Mouse (Mus musculus): Measurements from ENCODE around the gene Mecom.
"Not testable (repeated sequence)": the region's sequence is repeated elsewhere in the genome, so short reads cannot be mapped to it uniquely, and the experiment has no call there.

Gene Mecom

GRCm38 (mm10) chr3:30547908-30548307, at the start of gene Mecom:
Gene Mecom (minus strand): TSS chr3:30548008.
- ATAC-seq (ENCODE audit: low TSS enrichment), result no peak

GRCm38 (mm10) chr3:30597271-30597670, 49.5 kb upstream of the Mecom start:
- no peak for ATAC-seq (ENCODE audit: low TSS enrichment)

DNA sequence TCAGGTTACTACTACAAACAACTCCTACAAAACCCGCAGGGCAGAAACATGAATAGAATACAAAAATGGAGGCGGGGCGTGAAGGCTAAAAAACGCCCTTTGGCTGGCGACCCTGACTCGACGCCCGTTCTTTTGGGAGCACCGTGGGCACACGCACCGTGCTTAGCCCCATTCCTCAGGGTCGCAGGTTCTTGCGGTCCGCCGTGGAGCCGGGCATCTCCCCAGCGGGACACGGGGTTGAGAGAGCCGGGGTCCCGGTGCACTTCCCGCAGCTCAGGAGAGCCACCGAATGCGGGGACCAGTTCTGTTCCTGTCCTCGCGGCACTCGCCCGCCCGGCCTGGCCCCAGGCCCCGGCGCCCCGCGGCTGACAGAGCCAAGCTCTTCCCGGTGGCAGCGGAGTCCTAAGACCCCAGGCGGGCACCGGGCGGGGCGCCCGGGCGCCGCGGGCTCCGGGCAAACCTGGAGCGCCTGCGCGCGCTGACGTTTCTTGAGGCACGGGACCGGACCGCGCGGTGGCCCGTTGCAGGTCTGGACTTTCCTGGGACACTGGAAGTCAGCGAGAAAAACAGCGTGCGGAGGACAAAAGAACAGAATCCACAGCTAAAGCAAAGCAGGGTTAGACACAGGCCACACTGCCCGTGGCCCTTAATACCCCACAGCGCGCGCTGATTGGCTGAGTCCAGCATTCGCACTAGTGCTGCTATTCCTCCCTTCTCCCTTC, 47.5 kb upstream of the Mecom start:
- peak; percentile 69 for ATAC-seq (ENCODE audit: low TSS enrichment)

DNA sequence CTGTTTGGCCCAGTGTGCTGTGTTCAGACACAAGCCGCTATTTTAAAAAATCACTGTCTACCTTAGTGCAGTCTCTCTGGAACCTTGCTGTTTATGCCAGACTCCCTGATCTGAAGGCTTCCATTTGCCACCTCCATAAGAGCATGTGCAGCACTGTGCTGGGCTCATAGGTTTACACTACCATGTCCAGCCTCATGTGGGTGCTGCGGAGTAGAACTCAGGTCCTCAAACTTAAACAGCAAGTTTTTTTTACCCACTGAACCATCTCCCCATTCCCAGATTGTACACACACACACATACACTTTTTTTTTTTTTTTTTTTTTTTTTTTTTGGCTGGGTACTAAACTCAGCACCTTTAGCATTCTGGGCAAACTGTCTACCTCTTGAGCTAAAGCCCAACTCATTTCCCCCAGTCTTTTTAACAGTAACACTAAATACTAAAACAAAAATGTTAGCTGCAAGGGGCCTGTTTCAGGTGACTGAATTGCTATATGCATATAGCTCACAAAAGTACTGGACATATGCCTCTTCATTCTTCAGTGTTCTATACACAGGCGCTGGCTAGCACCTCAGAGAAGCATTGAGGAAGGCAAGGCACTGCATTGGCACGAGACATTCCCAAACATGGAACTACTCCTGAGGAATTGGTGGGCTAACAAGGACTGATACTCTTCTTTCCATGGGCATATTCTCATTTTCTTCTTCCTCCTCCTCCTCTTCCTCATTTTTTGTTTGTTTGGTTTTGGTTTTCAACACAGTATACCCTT, 46.1 kb upstream of the Mecom start:
- peak; percentile 52 for ATAC-seq (ENCODE audit: low TSS enrichment)

- peak; percentile 75 for ATAC-seq (ENCODE audit: low TSS enrichment)
Measured at GRCm38 (mm10) chr3:30592418-30592853, 44.6 kb upstream of the Mecom start.

DNA sequence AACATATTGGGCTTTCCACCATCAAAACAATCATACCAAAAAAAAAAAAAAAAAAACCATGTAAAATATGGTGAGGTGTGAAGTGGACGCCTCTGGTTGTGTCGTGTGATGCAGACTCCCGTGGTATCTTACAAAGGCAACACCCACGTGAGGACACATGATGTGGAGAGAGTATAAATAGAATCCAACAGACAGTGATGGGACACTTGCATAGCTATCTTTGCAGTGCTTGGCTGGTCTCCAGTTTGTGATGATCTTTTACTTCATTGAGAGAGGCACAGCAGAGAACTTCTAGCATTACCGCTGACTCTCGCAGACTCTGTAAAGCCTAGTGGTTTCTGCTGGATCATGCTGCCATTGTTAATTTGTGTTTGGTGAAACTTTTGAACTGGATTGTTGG, 41.1 kb upstream of the Mecom start:
- ATAC-seq (ENCODE audit: low TSS enrichment), result no peak

- ATAC-seq (ENCODE audit: low TSS enrichment), result no peak
Measured at GRCm38 (mm10) chr3:30573549-30573948, 25.7 kb upstream of the Mecom start.

DNA sequence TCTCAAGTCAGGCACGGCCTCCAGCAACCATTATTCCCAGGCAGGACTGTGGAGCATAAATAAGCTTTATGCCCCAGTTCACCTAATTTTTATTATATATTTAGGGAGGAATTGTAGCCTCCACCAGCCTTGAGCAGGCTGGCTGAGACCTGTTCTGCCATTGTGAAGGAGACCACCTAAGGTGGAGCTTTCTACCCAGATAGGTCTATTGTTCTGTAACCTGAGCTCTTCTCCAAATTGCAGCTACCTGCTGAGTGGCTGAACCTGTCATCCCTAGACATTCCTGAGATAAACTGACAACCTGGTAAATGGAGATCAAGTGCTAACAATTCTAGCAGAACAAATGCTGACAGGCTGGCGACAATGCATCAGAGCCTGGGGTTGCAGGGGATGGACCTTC, 18.5 kb upstream of the Mecom start:
- not testable (repeated sequence) for ATAC-seq (ENCODE audit: low TSS enrichment)

DNA sequence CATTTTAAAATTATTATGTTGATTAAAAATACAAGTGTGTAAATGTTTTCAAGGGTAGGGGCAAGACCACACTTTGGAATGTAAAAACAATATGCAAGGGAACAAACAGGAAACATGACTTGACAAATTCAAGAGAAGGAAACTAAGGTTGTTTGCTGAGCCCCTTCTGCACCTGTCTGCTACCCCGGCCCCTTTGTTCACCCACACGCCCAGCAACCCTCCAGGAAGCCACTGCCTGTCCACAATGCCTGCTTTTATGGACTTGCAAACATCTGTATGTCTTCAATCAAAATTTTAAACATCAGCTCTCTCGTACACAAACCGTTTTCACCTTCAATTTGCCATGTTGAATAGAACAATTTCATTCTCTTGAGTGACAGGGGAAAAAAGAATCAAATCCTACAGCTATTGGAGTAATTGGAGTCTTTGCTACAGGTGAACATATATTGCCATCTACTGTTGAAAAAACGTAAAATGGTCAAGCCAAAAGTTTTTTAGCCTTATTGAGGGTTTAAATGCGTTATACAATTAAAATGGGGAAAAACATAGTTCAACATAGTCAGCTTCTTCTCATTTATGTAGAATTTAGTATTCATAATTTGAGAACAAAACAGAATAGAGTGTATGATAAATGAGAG, 13.0 kb upstream of the Mecom start:
- ATAC-seq (ENCODE audit: low TSS enrichment), result no peak

DNA sequence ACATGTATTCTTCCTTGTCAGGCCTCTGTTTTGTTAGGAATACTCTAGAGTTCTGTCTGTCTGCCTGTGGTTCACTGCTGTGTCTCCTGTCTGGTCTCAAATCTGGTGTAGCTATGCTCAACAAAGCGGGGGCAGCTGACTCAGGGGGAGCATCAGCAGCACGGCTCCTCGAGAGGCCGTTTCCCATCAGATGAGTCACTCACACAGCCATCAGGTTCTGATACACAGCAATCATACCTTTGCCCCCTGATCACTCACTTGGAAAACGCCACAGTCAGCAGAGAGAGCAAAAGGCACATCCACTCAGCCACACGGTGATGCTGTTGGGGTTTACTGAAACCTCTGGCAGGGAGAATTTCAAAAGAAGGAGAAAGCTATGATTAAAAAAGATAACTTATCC, 5.9 kb upstream of the Mecom start:
- ATAC-seq (ENCODE audit: low TSS enrichment), result no peak

DNA sequence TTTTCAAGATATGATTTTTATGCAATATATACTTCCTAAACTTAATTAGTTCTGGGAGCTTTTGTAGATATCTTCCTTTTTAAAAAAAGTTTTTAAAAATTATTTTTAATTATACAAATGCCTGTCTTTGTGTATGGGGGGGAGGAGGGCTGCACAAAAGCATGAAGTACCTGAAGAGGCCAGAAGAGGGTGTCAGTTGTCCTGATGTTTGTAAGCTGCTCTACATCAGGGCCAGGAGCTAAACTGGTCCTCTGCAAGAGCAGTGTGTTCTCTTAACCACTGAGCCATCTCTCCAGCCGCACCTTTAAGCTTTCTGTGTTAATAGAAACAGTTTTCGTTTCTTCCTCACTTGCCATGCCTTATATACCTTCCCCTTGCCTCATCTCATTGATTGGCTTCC, 2.4 kb upstream of the Mecom start:
- no peak for ATAC-seq (ENCODE audit: low TSS enrichment)

DNA sequence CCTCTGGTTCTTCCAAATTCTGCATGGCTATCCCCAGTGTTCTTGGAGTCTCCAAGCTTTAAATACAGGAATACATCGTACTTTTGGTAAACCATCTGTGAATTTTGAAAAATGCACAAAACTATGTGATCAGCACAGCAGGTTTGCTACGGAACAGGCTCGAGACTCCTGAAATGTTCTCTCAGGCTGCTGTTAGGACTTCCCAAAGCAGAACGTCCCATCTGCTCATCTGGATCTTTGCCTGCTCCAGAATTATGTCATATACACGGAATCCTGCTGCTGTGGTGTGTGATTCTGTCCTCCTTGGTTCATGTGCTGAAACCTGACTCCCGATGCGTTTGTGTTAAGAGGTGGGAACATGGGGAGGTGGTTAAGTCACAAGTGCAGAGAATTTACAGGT, 1.1 kb upstream of the Mecom start:
- peak; percentile 73 for ATAC-seq (ENCODE audit: low TSS enrichment)

DNA sequence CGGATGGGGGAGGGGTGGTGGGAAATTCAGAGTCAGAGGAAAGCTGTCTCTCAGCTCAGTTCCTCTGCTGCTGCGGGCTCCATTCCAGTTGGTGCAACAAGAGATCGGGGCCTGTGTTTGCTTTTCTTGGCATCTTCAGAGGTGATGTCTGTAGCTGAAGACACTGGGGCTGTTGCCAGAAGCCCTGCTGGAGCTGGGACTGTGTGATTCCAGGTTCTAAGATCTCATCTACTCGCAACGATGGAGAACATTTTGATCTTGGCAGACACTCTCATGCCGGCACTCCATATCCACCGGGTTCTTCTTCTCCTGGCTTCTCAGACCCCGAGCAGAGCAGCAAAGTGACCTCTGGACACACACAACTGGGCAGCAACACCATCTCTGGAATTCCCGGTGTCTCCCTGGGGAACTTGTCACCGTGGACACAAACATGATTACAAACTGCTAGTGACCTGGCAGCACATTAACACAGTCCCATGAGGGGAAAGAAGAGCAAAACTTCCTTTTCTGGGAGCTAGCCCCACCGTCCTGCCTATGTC, 908 bp downstream of the Mecom start:
- ATAC-seq (ENCODE audit: low TSS enrichment), result peak; percentile 17; the same call in 1 of the 2 replicates

- ATAC-seq (ENCODE audit: low TSS enrichment), result no peak
Measured at GRCm38 (mm10) chr3:30546366-30546765, 1.4 kb downstream of the Mecom start.

GRCm38 (mm10) chr3:30545246-30545645, 2.6 kb downstream of the Mecom start:
- no peak for ATAC-seq (ENCODE audit: low TSS enrichment)

DNA sequence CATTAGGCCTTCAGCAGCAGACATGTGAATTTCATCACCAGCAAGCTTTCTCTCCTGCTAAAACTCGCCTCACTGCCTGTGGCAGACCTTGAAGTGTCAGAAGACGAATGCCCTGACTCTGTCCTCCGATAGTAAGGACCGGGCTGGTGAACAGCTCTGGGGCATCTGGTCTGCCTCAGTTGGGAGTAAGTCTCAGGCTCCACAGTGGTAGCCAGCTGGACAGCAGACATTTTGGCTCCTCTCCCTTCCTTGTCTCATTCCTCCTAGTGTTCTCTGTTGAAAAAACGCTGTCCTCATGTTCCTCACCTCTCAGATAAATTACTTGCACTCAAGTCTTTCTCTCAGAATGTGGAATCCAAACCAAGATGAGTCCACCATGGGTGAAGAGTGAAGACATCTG, 3.5 kb downstream of the Mecom start:
- no peak for ATAC-seq (ENCODE audit: low TSS enrichment)

GRCm38 (mm10) chr3:30535821-30536220, 12.0 kb downstream of the Mecom start:
- no peak for ATAC-seq (ENCODE audit: low TSS enrichment)

- ATAC-seq (ENCODE audit: low TSS enrichment), result not testable (repeated sequence)
Measured at GRCm38 (mm10) chr3:30520751-30521150, 27.1 kb downstream of the Mecom start.

DNA sequence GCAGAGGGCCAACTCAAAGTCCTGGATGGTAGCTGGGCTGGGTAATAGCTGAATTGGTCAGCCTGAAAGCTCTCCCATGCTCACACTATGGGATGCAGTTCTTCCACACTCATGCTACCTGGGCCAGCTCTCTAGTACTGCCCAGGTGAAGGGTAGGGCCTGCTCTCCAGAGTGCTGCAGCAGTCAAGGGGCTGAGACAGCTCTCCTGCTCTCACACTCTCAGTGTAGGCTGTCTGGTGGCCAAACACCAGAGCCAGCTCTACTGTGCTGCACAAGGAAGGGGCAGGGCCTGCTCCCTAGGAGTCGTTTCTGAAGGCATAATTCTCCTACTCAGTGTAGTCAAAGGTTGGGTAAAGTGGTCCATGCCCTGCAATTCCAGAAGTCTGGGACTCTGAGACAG, 28.4 kb downstream of the Mecom start:
- ATAC-seq (ENCODE audit: low TSS enrichment), result no peak

DNA sequence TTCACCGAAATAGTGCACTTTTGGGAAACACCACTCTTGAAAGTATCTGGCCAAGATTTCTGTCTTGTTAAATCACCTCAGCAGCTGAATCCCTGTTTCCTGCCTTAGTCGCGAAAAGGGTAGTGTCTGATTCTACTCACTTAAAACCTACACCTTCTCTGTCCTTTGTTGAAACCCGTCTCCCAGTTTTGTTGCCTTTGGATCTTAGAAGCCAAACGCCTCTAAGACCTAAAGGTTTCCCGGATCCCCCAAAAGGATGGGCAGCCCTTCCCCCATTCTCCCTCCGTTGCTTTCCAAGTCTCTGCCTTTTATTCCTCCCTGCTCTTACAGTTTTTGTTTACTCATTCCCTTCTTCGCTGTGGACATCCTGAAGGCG, 32.0 kb downstream of the Mecom start:
- ATAC-seq (ENCODE audit: low TSS enrichment), result no peak

DNA sequence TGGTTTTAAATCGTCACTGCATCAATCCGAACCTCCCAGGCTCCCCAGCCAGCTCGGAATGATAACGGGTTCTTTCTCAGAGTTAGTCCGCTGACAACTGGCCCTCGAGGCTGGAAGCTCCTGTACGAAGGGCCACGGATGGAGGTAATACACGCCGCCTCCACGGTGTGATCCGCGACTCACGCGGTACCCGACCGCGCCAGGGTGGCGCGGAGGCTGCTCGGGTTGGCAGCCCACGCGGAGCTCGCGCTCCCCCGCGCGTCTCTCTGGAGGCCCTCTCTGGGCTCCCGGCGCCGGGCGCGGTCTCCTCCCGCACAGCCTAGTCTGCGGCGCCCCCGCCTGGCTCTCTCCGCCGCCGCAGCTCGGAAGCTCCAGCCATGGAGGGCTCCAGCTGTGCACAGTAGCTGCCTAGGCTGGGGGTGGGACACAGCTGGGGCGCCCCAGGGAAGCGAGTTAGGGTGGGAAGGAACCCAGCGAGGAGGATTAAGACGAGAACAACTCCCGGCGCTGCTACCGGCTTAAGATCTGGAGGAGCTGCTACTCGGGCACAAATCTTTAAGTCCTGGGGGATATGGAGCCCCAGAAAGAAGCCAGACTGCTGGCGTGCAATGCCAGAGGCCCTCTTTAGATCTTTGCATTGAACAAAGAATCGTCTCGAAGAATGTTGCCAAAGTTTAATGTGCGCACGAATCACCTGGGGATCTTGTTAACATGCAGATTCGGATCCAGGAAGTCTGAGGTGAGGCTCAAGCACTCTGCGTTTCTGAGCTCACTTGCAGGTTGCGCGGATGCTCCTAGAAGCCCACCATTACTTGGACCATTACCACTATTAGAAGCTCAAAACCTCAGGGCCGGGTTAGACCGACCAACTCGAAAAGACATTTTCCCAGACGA, 32.7 kb downstream of the Mecom start:
- 0 out of 2 replicates have a peak, but pooled peaks have one; percentile 44 for ATAC-seq (ENCODE audit: low TSS enrichment)
